Mouse (Mus musculus): ENCODE data around the gene Aplp2. TPM values are rescaled to one million over a fixed set of nuclear protein-coding genes. Genes with fewer than 3 reads are reported as not detected.

The Aplp2 gene
- total RNA-seq, 2 experiments from 2014 or later = 676 to 807 TPM

- DNase-seq (ENCODE audit: low spot score in 2 of 2) = no peak
Measured at GRCm38 (mm10) chr9:31130357-31131204, 81.0 kb downstream of the Aplp2 start.

DNA sequence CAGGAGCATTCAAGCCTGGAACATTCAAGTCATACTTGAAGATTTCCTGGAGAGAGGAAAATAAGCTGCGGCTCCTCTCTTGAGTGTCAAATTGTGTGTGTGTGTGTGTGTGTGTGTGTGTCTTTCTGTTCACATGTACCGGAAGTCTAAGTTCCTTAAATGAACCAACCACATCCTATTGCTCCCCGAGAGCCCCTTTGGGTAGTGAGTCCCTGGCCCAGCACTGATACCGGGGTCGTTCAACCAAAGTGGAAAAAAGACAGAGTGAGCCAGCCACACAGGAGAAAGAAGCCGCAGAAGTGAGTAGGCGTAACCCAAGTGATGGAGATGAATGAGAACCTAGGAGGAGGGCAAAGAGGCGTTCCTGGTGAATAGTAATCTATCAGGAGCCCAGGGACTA, 81.7 kb downstream of the Aplp2 start:
- DNase-seq (ENCODE audit: low spot score in 2 of 2) = no peak

DNA sequence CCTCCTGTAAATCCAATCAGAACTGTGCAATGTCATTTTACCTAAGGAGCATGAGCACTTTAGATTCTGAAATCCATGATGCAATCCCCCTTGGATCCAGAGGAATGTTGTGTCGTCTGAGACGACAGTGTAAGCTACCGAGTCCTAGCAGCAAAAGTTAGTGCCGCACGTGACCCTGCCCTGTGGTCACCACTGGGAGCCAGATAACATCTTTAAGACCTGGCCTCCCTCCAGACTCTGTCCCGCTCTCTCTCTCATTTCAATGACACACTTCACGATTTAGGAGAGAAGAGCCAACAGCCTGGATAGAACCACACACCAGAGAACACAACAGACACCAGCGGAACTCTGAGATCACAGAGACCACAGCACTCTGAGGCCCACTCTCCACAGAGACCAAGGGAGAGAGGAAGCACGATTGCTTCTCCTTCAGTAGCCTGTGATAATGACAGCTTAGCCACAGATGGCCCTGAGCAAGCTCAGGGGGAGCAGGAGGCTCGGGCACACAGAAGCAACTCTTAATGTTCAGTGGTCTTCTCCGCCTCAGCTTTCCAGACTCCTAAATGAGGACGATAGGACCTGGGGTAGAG, 83.6 kb downstream of the Aplp2 start:
- no peak for DNase-seq (ENCODE audit: low spot score in 2 of 2)

GRCm38 (mm10) chr9:31126079-31126478, 85.5 kb downstream of the Aplp2 start:
- no peak for DNase-seq (ENCODE audit: low spot score in 2 of 2)

- no peak for DNase-seq (ENCODE audit: low spot score in 2 of 2)
Measured at GRCm38 (mm10) chr9:31122464-31123030, 89.1 kb downstream of the Aplp2 start.

- DNase-seq (ENCODE audit: low spot score in 2 of 2) = no peak
Measured at GRCm38 (mm10) chr9:31120533-31120915, 91.1 kb downstream of the Aplp2 start.

- DNase-seq (ENCODE audit: low spot score in 2 of 2) = no peak
Measured at GRCm38 (mm10) chr9:31119882-31120532, 91.6 kb downstream of the Aplp2 start.

DNA sequence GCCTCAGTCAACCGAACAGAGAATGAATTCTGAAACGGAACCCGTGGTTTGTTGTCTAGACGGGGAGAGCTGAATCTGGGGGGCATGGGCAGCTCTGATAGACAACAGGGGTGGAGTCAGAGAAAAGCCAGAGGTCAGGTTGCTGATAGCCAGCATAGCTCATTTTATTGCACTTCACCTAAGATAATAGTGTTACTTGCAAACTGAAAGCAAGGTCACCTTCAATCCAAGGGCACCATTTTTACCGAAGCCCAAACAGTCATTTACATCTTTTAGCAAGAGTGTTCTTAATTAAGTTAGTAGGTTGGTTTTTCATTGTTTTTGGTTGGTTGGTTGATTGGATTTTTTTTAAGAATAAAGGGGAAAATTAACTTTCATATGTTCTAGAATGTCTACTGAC, 92.2 kb downstream of the Aplp2 start:
- DNase-seq (ENCODE audit: low spot score in 2 of 2) = no peak

- no peak for DNase-seq (ENCODE audit: low spot score in 2 of 2)
Measured at GRCm38 (mm10) chr9:31118520-31119298, 92.9 kb downstream of the Aplp2 start.

GRCm38 (mm10) chr9:31117488-31117887, 94.1 kb downstream of the Aplp2 start:
- DNase-seq (ENCODE audit: low spot score in 2 of 2) = no peak

DNA sequence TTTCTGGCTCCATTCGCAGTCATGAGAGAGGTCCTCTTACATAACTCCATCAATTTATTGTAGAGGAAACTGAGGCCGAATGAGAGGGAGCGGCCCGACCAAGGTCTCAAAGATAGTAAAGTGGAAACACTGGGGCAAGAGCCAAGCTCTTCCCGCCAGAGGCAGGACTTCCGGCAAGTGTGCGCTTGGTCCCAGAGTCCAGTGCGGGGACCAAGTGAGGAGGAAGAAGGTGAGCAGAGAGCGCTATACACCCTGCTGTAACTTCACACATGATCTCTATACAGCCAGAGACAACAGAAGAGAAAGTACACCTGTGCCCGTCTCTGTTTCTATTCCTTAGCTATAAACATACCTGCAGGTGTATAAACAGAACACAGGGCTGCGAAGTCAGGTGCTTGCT, 94.5 kb downstream of the Aplp2 start:
- no peak for DNase-seq (ENCODE audit: low spot score in 2 of 2)

- no peak for DNase-seq (ENCODE audit: low spot score in 2 of 2)
Measured at GRCm38 (mm10) chr9:31115586-31115985, 96.0 kb downstream of the Aplp2 start.

DNA sequence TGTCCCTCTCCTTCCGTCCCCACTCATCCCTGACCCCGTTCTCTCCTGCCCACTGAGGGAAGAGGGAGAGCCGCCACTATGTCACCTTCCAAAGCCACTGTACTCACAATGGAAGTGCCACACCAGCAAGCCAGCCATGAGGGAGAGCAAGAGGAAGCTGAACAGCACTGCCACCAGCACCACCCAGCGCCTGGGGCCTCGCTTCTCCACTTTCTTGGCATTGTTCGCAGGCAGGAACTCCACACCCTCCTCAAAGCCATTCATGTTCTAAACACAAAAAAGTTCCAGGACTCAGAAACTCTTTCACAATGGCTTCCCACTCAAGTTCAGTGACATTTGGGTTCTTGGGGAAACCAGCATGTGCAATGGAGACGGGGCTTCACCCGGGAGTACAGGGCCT, 103.2 kb downstream of the Aplp2 start:
- no peak for DNase-seq (ENCODE audit: low spot score in 2 of 2)

Other genes with a start within 250 kb of the Aplp2 start
- 10 to 100 TPM; 27.0 to 55.9 TPM for gene Zbtb44, start 181.2 kb downstream of the Aplp2 start, total RNA-seq (2021)
- gene St14, start 80.0 kb downstream of the Aplp2 start, total RNA-seq (2021) = 1 to 10 TPM in 1 of 2 experiments, under 1 TPM in 1; 0.42 to 1.2 TPM
- gene Prdm10, start 68.7 kb upstream of the Aplp2 start, total RNA-seq (2021) = 1 to 10 TPM; 7.5 to 9.2 TPM
- 10 to 100 TPM; 18.4 to 19.1 TPM for gene Nfrkb, start 174.4 kb upstream of the Aplp2 start, total RNA-seq (2021)

All from adrenal gland, adult 18-20 months (tissue).